Mouse (Mus musculus) cerebellum, adult 9-10 months (tissue): ENCODE measurements around the gene Shkbp1.

Experiments used
- DNase-seq: peaks from one replicate; pipeline ENCODE4 v3.0.0; 2022

Shkbp1 gene

DNA sequence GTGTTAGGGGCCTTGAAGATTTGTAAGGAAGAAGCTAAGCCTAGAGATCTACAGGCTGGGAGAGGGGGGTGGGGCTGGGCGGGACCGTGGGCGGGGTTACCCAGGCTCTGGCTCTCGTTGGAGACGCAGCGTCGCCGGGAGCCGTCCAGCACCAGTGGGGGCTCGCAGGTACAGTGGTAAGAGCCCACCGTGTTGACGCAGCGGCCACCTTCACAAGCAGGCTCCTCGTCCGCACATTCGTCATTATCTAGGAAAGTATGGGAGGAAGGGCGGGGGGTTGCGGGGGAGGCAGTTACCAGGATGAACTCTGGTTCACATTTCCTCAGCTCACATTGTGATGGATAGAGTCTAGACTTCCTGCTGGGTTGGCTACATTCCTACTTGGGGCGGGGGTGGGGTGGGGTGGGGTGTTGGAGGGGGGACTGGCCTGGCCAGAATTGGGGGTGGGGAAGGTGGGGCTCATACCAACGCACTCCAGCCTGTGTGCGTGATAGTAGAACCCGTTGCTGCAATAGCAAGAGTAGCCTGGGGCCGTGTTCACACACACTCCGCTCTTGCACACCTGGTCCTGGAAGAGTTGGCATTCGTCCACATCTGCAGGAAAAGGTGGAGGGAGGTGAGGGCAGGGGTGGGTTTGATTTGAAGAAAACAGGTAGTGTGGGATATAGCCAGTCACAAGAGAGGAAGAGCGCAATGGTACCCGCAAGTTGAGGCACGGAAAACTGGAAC, 46.8 kb downstream of the Shkbp1 start:
- no peak for DNase-seq

DNA sequence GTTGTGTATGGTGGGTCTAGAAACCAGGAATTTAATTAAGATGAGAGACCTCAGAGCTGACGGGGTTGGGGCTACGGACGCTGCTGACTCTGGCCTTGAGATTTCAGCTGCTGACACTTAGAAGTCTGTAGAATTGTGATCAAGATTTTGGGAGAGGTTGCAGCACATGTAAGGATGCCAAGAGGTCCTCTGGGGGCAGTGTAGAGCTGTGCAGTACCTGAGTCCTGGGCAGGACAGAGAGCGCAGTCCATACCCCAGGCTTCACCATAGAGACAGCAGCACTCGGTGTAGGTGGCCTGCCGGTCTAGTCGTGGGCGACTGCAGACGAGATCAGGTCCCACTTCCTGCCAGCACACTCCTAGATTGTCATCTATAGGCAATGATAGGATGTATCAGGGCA, 48.3 kb downstream of the Shkbp1 start:
- DNase-seq, result no peak

DNA sequence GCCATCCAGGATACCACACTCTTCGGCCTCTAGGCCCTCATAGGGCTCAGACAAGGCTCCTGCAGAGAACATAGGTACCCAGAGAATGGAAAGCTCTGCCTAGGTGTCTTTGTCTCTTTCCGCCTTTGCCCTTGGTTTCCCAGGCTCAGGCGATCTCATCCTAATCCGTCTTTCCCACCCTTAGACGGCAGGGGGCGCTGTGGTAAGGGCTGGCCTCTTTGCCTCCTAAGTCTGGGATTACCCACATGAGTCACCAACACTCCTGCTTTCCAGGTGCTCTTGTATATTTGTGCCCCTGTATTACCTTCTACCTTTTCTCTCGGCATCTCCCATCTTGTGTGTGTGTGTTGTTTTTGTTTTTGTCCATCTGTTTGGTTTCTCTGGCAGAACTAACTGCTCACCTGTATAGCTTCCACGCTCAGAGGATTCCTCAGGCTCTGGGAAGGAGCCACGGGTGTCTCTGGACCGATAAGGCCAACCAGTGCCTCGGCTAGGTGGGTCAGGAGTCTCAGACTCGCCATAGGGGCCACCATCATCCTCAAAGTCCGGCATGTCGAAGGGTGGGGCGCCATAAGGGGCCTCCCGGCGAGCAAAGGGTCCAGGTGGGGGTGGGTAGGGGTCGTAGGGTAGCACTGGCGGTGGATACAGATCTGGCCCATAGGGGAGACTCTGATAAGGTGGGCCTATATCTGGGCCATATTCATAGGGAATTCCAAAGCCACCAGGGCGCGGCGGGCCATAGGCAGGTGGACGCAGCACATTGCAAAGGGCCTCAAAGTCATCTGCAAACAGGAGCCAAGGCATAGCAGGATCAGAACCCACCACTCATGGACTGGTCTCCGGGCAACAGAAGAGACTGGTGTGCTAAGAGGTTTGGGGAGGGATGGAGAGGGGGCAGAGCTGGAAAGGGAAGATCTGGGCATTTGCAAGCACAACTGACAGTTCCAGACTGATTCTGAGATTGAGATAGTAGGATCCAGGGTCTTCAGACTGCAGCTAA, 49.4 kb downstream of the Shkbp1 start:
- DNase-seq, result no peak

DNA sequence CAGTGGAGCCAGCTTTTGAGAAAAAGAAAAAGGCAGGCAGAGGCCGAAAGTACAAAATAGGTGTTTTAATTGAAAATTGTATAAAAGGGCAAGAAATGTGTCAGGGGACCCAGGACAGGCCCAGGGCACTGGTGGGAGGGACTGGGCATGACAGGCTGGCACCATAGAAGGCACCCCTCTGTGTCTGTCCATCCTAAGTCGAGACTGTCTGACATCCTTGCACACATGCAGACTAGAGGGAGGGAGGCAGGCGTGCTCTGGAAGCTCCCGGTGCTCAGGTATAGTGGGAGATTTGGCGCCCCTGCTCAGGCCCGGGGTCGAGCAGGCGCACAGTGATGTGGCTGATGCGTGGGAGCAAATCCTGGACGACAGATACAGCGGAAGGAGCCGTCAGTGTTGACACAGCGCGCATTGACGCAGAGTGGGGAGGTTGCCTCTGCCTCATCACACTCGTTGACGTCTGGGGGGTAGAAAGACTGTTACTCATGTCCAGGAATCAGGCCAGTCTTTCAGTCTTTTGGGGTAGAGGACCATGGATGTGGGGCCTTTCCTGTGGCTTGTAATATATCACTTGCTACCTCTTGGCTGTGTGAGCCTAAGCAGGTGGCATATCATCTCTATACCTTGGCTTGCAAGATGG, 50.6 kb downstream of the Shkbp1 start:
- DNase-seq, result no peak

DNA sequence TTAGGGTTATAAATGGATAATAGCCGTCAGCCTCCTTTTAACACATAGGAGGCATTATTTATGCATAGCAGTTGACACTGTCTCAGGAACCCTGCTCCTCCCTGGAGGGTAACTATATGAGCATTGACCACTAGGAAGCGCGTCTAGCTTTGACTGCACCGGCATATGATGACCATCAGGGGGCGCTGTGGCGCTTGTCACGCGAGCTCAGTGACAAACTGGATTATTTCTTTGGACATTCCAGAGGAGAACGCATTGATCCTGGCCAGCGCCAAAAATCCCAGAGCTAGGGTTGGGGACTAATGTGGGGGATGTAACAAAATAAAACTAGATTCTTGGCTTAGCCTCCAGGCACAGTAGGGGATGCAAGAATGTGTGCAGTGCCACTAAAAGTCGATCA, 53.6 kb downstream of the Shkbp1 start:
- peak; percentile 78 for DNase-seq

DNA sequence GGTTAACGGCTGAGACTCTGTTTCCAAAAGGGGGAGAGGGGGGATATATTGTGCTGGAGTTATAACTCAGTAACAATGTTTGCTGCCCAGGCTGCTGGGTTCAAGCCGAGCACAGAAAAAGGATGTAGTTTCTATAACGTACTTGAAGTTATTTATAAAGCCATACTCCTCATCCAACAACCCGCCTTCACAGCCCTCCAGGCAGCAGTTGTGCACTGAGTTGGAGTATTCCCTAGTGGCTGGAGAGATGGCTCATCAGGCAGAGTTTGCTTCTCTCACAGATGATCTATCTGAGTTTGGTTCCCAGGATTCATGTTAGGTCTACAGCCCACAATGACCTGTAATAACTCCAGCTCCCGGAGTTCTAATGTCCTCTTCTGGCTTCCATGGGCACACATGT, 55.0 kb downstream of the Shkbp1 start:
- no peak for DNase-seq

DNA sequence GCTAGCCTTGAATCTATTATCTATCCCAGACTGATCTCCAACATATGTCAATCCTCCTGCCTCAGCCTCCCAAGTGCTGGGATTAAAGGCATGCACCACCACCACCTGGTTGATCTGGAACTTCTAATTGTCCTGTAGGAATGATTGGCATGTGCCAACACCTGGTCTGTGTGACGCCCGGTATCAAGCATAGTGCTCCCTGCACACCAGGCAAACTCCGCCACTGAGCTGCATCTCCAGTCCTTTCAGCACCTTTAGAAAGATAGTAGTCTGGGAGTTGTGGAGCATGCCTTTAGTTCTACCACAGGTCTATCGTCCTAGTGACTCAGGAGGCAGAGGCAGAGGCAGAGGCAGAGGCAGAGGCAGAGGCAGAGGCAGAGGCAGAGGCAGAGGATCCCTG, 55.5 kb downstream of the Shkbp1 start:
- DNase-seq, result no peak

DNA sequence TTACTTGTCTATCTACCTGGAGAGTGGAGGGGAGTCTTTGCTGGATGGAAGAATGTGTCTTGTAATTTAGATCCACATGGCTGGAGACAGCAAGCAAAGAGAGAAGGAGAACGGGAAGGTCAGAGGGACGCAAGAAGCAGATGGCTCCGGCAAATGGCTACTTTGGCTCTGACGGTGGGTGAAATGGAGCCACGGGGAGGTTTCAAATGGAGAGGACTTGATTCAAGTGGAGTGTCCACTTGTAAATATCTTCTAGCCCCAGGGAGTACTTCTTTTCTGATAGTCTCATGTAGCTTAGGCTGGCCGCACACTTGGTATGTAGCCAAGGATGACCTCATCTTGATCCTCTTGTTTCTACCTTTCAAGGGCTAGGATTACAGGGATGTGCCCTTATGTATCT, 57.0 kb downstream of the Shkbp1 start:
- peak; percentile 69 for DNase-seq

DNA sequence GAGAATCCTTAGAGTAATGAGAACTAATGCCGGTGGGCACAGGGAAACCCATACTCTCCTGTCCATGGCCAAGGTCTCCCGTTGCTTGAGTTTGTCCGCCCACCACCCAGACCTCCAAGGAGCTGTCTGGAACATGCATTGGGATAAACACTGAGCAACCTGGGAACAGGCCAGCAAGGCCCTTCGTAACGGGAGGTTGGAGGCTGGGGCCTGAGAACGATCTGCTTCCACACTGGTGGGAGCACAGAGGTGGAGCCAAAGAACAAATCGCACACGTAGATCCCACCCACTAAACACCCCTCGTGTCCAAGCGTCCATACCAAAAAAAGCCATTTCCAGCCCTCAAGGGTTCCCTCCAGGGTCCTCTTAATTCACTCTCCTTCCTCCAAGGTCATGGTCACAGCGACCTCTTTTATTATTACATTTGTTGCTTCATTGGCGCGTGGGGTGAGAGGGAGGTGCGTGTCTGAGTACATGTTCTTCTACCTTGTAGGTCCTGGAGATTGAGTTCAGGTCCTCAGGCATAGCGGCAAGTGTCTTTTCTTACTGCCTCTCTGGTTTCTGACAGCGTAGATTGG, 57.7 kb downstream of the Shkbp1 start:
- DNase-seq, result no peak

DNA sequence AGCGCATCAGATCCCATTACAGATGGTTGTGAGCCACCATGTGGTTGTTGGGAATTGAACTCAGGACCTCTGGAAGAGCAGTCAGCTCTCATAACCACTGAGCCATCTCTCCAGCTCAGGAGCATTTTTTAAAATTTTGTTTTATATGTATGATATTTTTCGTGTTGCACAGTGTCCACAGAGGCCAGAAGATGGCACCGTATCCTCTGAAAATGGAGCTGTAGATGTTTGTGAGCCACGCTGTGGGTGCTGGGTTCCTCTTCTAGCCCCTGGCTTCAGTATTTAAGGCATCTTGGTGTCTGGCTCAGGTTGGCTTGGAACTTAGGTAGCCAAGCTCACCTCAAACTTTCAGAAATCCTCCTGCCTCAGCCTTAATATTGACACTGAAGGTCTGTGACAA, 59.3 kb downstream of the Shkbp1 start:
- DNase-seq, result no peak

DNA sequence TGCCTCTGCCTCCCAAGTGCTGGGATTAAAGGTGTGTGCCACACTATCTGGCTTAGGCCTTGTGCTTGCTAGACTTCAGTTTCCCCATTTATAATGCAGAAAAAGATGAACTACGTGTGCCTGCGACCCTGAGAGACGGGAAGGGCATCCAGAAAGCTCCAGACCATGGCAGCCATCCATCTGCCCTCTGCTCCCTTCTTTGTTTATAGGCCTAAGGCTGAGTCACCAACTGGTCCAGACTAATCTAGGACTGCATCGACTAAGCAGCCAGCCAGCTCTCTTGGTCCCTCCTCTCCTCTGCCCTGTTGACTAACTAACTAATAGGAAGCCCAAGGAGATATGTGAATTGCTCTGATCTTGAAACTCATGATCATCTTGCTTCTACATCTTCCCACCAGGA, 59.9 kb downstream of the Shkbp1 start:
- no peak for DNase-seq
